Mouse (Mus musculus) G1E-ER4 (cell line): Measurements from ENCODE around the gene Zbtb48. TPM values are rescaled to one million over a fixed set of nuclear protein-coding genes. Genes with fewer than 3 reads are reported as not detected.

Experiments used
- GATA1 ChIP-seq: IDR thresholded peaks from one replicate; pipeline ENCODE4 v1.8.0; 2012; ENCODE audit warnings: low read length, inconsistent platforms
- polyA plus RNA-seq: library from polyadenylated mRNA; stranded (reverse); fragments of >175 nt; gene quantifications from 2 replicates; pipeline ENCODE4 v1.2.3, GENCODE M21; 2012

Zbtb48 gene
- polyA plus RNA-seq, 1 experiment, result 10.0 TPM

- TF ChIP-seq GATA1, result no peak
Observed at GRCm38 (mm10) chr4:151975441-151975840, 52.0 kb downstream of the Zbtb48 start.

- TF ChIP-seq GATA1, result no peak
Observed at GRCm38 (mm10) chr4:151972221-151972967, 55.1 kb downstream of the Zbtb48 start.

Other genes starting within 250 kb of the Zbtb48 start
- gene Camta1, start 165.8 kb downstream of the Zbtb48 start, polyA plus RNA-seq, result 15.8 and 19.2 TPM in 2 replicates
- gene Dnajc11, start 94.0 kb downstream of the Zbtb48 start, polyA plus RNA-seq, result 30.1 and 88.7 TPM in 2 replicates
- 8.9 TPM in 2 replicates for gene Thap3, start 38.7 kb downstream of the Zbtb48 start, polyA plus RNA-seq
- 3.7 and 4.1 TPM in 2 replicates for gene Phf13, start 31.4 kb downstream of the Zbtb48 start, polyA plus RNA-seq
- gene Klhl21, start 18.9 kb downstream of the Zbtb48 start, polyA plus RNA-seq, result 10.4 and 12.4 TPM in 2 replicates
- gene Tas1r1, start 10.9 kb upstream of the Zbtb48 start, polyA plus RNA-seq, result 0.03 TPM in 1 of 2 replicates, not detected in the other
- 76.0 and 93.4 TPM in 2 replicates for gene Nol9, start 11.7 kb upstream of the Zbtb48 start, polyA plus RNA-seq
- gene Plekhg5, start 44.8 kb upstream of the Zbtb48 start, polyA plus RNA-seq, result 24.4 and 28.5 TPM in 2 replicates
- 0.15 and 0.27 TPM in 2 replicates for gene Tnfrsf25, start 88.3 kb upstream of the Zbtb48 start, polyA plus RNA-seq
- gene Espn, start 124.7 kb upstream of the Zbtb48 start, polyA plus RNA-seq, result 72.2 and 97.9 TPM in 2 replicates
- gene Hes2, start 131.2 kb upstream of the Zbtb48 start, polyA plus RNA-seq, result 0.14 and 0.15 TPM in 2 replicates
- 28.6 and 39.4 TPM in 2 replicates for gene Acot7, start 150.5 kb upstream of the Zbtb48 start, polyA plus RNA-seq
- gene Gpr153, start 246.6 kb upstream of the Zbtb48 start, polyA plus RNA-seq, result 0.11 and 0.15 TPM in 2 replicates